Mouse (Mus musculus): ENCODE results near the gene Mr1. TPM values are rescaled to one million over a fixed set of nuclear protein-coding genes. Genes with fewer than 3 reads are reported as not detected.

Gene Mr1
- polyA plus RNA-seq, 1 experiment: 13.8 TPM

GRCm38 (mm10) chr1:155077675-155078074, 68.9 kb downstream of the Mr1 start:
- Histone ChIP-seq H3K27ac (ENCODE audit: insufficient read depth, low read length) (no peak overlapping the region), H3K4me1 (ENCODE audit: control insufficient read depth, insufficient read depth, low read length) (peaks cover 15% of the 10 kb centered on the region), H3K4me3 (ENCODE audit: insufficient read depth, low read length) (no peak overlapping the region)
- TF ChIP-seq CTCF (IDR thresholded peaks at IDR 0.05; ENCODE audit: borderline replicate concordance, insufficient read depth, low read length) (no peak), POLR2A (IDR thresholded peaks at IDR 0.05; ENCODE audit: low read depth, low read length) (no peak)

Other genes starting within 250 kb of the Mr1 start
- gene Ier5, start 47.2 kb downstream of the Mr1 start, polyA plus RNA-seq (2011; ENCODE audit: insufficient read length, low read depth, missing spikeins): 37.2 and 48.4 TPM in 2 replicates
- gene Stx6, start 11.9 kb upstream of the Mr1 start, polyA plus RNA-seq (2011; ENCODE audit: insufficient read length, low read depth, missing spikeins): 54.3 and 58.8 TPM in 2 replicates
- gene BC034090, start 97.6 kb upstream of the Mr1 start, polyA plus RNA-seq (2011; ENCODE audit: insufficient read length, low read depth, missing spikeins): 21.4 and 25.1 TPM in 2 replicates

Data from embryonic fibroblast, embryonic 13.5 days (primary cell).